Mouse (Mus musculus): ENCODE data around the gene Agap1.

Gene Agap1

GRCm38 (mm10) chr1:89660804-89661203 is 206.2 kb downstream of the Agap1 start:
- DNase-seq (ENCODE audit: low spot score in 2 of 2) = no peak

GRCm38 (mm10) chr1:89666154-89666553 is 211.5 kb downstream of the Agap1 start:
- DNase-seq (ENCODE audit: low spot score in 2 of 2) = no peak

GRCm38 (mm10) chr1:89667387-89667786 is 212.8 kb downstream of the Agap1 start:
- DNase-seq (ENCODE audit: low spot score in 2 of 2) = no peak

- DNase-seq (ENCODE audit: low spot score in 2 of 2) = no peak
Measured at GRCm38 (mm10) chr1:89668635-89669034, 214.0 kb downstream of the Agap1 start.

- no peak for DNase-seq (ENCODE audit: low spot score in 2 of 2)
Measured at GRCm38 (mm10) chr1:89671110-89671787, 216.6 kb downstream of the Agap1 start.

- DNase-seq (ENCODE audit: low spot score in 2 of 2) = no peak
Measured at GRCm38 (mm10) chr1:89673071-89673470, 218.5 kb downstream of the Agap1 start.

- no peak for DNase-seq (ENCODE audit: low spot score in 2 of 2)
Measured at GRCm38 (mm10) chr1:89673686-89674085, 219.1 kb downstream of the Agap1 start.

- DNase-seq (ENCODE audit: low spot score in 2 of 2) = no peak
Measured at GRCm38 (mm10) chr1:89674681-89675080, 220.1 kb downstream of the Agap1 start.

- no peak for DNase-seq (ENCODE audit: low spot score in 2 of 2)
Measured at GRCm38 (mm10) chr1:89676411-89676810, 221.8 kb downstream of the Agap1 start.

- no peak for DNase-seq (ENCODE audit: low spot score in 2 of 2)
Measured at GRCm38 (mm10) chr1:89680673-89681072, 226.1 kb downstream of the Agap1 start.

- DNase-seq (ENCODE audit: low spot score in 2 of 2) = no peak
Measured at GRCm38 (mm10) chr1:89688914-89689313, 234.3 kb downstream of the Agap1 start.

GRCm38 (mm10) chr1:89689544-89690212 is 235.1 kb downstream of the Agap1 start:
- DNase-seq (ENCODE audit: low spot score in 2 of 2) = no peak

- no peak for DNase-seq (ENCODE audit: low spot score in 2 of 2)
Measured at GRCm38 (mm10) chr1:89691096-89691495, 236.5 kb downstream of the Agap1 start.

- DNase-seq (ENCODE audit: low spot score in 2 of 2) = no peak
Measured at GRCm38 (mm10) chr1:89692420-89692819, 237.8 kb downstream of the Agap1 start.

GRCm38 (mm10) chr1:89694916-89695315 is 240.3 kb downstream of the Agap1 start:
- DNase-seq (ENCODE audit: low spot score in 2 of 2) = no peak

- DNase-seq (ENCODE audit: low spot score in 2 of 2) = no peak
Measured at GRCm38 (mm10) chr1:89697241-89697640, 242.6 kb downstream of the Agap1 start.

- no peak for DNase-seq (ENCODE audit: low spot score in 2 of 2)
Measured at GRCm38 (mm10) chr1:89700166-89700565, 245.6 kb downstream of the Agap1 start.

- DNase-seq (ENCODE audit: low spot score in 2 of 2) = no peak
Measured at GRCm38 (mm10) chr1:89701162-89701730, 246.6 kb downstream of the Agap1 start.

- DNase-seq (ENCODE audit: low spot score in 2 of 2) = no peak
Measured at GRCm38 (mm10) chr1:89703294-89703693, 248.7 kb downstream of the Agap1 start.

- no peak for DNase-seq (ENCODE audit: low spot score in 2 of 2)
Measured at GRCm38 (mm10) chr1:89705670-89706069, 251.1 kb downstream of the Agap1 start.

- DNase-seq (ENCODE audit: low spot score in 2 of 2) = no peak
Measured at GRCm38 (mm10) chr1:89706862-89707261, 252.3 kb downstream of the Agap1 start.

GRCm38 (mm10) chr1:89707756-89708480 is 253.3 kb downstream of the Agap1 start:
- no peak for DNase-seq (ENCODE audit: low spot score in 2 of 2)
